Mouse (Mus musculus) embryo, embryonic 10 days (tissue): ENCODE results near the gene Gm49403.
"Not testable (repeated sequence)": the region's sequence is repeated elsewhere in the genome, so short reads cannot be mapped to it uniquely, and the experiment has no call there.

Source experiments
- DNase-seq: peaks from one replicate; pipeline ENCODE4 v3.0.0-alpha.2; 2015; ENCODE audit warnings: low spot score

Gene Gm49403

DNA sequence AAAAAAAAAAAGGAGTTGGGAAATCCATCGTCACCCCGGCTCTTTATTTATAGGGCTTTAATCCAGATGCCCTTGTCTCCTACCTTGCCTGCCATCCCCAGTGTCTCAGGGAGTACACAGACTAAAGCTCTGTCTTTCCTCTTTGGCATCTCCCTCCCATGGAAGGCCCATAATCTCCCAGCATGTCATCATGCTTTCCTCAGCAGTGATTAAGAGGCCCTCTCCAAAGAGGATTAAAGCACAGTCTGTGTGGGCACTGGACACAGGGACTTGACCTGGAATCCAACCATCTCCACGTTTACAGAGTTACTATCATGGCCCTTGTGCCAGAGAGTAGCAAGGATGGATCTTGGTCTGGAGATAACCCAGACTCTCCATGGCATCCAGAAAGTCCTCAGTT lies at the start of gene Gm49403, which contains the start of gene Lbhd1:
TSS of gene Gm49403 (plus strand) at position 315 of the 400 bp plus-strand sequence.
TSS of gene Lbhd1 (plus strand) at position 117 of the 400 bp plus-strand sequence.
- DNase-seq: no peak

DNA sequence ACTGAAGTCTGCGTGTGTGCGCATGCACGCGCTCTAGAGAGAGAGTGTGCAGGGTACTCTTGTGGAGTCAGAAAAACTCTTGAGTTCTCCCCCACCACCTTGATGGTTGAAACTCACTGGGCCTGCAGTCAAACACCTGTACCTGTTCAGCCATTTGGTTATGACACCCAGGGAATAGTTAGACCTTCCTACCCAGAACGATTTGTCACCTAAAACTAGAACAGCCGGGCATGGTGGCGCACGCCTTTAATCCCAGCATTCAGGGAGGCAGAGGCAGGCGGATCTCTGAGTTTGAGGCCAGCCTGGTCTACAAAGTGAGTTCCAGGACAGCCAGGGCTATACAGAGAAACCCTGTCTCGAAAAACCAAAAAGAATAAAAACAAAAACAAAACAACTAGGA lies 47.4 kb upstream of the Gm49403 start:
- not testable (repeated sequence) for DNase-seq

DNA sequence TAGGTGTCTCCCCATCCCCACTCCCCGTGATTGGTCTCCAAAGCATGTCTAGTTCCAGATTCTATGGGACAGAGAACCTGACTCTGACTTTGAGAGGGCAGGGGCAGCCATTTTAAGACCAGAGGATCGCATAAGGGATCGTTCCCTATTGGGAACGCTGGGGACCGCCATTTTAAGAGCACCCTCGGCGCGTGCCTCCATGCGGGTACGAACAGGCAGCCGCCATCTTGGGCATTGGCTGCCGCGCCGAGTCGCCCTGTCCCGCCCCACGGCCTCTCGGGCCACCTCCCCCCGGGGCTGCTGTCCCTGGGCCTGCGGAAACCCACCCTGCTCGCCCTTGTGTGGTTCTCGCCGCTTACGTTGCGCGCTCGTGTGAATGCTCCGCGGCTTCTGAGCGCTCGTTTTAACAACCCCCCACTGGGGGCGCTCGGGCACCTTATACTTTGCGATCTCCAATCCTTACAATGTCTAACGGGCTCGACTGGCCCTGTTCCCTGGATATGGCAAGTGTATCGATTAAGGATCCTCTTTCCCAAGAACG lies 46.4 kb upstream of the Gm49403 start, which contains the start of gene Bscl2:
TSS of gene Bscl2 (plus strand) at position 217 of the 541 bp plus-strand sequence.
- DNase-seq: peak; percentile 92

DNA sequence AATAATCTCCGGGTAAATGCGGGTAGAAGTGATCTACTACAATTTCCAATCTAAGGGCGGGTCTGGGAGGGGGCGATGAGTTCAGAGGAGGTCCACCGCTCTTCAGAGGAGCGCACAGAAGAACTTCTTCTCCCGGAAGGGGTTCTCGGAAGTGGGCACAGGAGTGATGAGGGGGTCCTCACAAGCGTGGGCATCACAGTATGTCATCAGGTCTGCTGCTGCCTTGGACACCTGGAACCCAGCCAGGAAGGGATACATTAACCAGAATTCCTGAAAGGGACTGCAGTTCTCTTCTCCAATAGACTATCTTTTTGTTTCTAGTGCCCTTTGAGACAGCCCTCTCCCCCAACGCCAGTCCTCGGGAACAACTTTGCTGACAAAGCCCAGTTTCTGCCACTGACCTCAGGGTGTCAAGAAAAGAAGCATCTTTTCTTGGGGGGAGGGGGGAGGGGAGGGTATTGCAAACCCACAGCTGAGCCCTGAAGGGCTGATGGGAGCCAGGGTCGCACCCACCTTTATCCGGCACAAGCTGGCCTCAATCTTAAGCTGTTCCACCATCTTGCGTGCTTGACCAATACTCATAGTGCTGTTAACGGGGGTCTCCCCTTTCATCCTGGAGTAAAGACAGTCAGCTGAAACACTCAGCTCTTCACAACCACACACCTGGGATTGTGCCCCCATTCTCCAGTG lies 45.5 kb upstream of the Gm49403 start:
- DNase-seq: no peak

DNA sequence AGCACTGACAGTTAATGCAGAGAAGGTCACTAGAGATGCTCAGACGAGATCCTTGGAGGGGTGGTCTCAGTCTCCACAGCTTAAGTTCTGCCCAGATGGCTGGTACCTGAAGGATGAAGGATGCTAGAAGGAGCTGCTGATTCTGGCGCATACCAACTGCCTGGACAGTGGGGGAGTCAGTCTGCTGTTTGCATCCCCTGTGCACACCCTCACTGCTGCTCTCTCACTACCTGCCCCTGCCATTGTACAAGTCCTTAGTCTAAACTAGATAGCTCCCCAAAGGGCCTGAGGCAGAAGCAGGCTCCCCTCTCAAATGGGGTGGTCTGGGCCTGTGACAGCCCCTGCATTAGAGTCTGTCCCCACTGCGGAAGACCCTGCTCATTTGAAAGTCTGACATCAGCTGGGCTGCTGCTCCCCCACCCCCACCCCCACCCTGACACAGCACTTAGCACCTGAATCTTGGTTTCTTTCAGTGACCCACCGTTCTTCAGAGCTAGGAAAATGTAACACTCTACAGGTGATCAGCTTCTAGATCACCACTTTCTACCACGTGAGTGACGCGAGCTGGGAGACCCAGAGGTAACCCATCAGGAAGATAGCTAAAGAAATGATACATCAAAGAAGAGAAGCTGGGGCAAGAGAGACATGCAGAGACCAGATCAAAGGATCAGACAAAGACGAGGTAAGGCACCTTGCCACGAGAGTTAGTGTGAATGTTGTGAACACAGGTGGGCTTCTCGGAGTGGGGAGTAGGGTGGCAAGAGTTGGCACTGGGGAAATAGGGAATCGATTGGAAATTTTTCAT lies 44.4 kb upstream of the Gm49403 start, which contains the start of gene Gng3:
TSS of gene Gng3 (minus strand) at position 92 of the 805 bp plus-strand sequence.
- peak; percentile 63 for DNase-seq

DNA sequence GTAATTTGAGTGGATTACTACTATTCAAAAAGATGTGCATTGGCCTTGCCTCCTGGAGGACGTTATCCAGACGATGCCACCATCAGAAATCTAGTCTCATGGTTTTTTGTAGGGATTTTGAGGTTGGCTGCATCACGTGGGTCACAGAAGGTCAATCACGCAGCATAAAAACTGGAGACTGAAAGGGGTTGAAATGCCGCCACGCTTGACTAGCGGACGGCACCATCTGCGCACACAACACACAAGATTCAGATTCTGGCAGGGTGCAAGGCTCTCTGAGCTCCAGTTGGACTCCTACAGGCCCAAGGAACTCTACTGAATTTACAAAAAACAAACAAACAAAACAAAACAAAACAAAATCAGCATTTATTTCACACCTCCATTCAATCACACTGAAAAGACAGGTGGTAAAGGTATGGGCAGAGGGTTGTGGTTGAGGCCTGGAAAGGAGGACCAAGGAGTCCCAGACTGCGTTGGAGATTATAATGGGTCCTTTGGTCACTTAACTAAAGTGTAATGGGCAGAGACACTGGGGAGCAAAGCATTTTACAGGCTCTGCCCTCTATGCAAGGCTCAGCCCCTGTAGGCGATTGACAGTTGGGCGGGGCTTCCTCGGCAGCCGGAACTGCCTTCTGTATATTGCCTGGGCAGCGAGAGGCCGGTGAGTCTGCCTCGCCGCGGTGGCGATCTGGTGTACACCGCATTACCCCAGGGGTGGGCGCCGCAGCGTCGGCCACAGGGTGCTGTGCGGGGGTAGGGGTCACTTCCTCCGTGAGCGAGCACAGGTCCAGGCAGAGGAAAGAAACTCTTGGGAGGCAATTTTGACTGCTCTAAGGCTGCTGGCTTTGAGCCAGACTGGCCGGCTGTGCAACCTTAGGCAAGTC lies 43.6 kb upstream of the Gm49403 start:
- peak; percentile 80 for DNase-seq

DNA sequence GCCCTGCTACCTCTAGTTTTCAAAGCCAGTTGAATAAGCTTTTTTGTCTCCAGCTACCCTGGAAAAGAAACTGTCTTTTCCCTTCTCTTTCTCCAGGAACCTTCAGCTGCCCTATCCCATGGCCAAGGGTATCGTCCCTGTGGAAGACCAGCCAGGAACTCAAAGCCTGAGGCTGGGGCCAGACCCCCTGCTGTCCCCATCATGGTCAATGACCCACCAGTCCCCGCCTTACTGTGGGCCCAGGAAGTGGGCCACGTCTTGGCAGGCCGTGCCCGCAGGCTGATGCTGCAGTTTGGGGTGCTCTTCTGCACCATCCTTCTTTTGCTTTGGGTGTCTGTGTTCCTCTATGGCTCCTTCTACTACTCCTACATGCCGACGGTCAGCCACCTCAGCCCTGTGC lies 42.7 kb upstream of the Gm49403 start:
- no peak for DNase-seq

DNA sequence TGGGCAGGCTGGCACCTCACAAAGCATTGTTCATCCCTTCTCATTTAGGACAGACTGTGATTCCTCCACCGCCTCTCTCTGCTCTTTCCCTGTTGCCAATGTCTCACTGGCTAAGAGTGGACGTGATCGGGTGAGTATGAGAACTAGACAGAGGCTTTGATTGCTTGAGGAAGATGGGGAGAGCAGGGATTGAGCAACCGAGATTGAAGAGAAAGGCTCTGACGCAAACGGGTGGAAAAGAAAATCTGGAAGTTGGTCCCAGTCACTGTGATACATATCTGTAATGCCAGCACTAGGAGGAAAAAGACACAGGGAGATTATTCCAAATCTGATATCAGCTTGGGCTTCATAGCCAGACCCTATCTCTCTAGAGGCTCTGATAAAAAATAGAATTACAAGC lies 40.8 kb upstream of the Gm49403 start:
- DNase-seq: no peak

DNA sequence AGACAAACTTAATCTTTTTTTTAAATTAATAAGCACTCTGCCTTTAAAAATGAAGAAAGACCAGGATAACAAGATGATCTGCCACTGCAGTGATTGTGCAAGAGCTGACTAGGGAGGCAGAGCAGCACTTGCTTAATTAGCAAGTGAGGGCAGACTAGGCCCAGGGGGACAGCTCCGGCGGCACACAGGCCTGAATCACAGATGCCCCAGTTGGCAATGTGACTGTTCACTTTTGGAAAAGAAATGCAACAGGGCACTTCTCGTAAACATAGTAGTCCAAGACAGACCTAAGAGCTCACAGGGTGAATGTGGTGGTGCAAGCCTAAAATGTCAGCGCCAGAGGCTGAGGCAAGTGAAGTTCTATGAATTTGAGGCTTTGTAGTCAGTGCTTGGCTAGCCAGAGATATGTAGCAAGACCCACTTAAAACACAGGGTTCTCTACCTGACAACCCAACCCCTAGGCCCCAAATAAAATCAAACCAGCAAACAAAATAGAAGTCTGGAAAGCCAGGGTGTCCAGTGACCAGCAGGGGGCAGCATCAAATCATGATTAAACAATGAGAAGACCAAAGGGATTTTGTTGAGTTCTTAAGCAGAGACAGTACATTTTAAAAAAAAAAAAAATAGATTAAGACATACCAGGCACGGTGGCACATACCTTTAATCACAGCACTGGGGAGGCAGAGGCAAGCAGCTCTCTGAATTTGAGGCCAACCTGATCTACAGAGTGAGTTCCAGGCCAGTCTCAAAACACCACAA lies 39.2 kb upstream of the Gm49403 start:
- peak; percentile 87 for DNase-seq

DNA sequence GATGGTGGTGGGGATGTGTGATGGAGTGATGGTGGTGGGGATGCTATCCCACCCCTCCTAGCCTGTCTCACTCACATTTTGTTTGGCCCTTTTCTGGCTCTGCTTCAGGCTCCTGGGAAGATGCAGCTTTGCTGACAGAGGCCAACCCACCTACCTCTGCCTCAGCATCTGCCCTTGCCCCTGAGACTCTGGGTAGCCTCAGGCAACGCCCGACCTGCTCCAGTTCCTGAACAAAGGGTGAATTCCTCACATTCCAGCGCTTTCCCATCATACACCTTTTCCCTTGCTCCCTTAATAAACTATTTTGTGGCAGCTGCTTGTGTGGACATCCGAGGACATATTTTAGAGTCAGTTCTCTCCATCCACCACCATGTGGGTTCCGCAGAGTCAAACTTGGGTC lies 35.4 kb upstream of the Gm49403 start:
- DNase-seq: no peak

DNA sequence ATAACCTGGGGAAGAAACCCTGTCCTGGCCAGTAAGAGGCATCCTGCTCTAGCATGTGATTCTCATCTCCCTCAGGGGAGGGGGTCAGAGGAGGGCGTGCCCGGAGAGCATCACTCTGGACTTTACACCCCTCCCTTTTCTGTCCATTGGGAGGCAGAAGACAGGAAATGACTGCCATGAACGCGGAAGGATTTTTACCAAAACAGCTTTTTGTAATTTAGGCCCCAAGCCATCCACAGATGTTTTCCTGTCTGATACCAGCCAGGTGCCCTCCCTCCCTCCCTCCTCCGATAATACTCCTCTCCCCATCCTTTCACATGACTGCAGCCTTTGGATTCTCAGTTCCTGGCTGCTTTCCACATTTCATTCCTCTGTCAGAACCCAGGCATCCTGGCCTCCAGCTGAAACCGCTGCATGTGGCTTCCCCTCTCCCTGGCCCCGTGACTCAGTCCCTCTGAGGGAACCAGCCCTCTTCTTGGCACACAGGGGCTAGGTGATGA lies 33.3 kb upstream of the Gm49403 start, which contains the start of gene Lrrn4cl:
TSS of gene Lrrn4cl (plus strand) at position 367 of the 500 bp plus-strand sequence.
- DNase-seq: peak; percentile 68

DNA sequence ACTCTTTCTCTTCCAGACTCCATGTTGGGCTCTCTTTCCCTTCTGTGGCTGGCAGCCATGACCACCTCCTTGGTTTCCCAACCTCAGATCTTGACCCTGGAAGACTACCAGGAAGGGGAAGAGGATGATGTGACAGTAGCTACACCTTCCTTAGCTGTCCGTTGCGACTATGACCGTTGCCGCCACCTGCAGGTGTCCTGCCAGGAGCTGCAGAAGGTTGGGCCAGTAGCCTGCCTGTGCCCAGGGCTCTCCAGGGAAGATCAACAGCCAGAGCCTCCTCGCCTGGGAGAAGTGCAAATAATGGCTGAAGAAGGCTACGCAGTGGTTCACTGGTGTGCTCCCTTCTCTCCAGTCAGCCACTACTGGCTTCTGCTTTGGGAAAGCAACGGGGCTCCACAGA lies 32.1 kb upstream of the Gm49403 start:
- no peak for DNase-seq

DNA sequence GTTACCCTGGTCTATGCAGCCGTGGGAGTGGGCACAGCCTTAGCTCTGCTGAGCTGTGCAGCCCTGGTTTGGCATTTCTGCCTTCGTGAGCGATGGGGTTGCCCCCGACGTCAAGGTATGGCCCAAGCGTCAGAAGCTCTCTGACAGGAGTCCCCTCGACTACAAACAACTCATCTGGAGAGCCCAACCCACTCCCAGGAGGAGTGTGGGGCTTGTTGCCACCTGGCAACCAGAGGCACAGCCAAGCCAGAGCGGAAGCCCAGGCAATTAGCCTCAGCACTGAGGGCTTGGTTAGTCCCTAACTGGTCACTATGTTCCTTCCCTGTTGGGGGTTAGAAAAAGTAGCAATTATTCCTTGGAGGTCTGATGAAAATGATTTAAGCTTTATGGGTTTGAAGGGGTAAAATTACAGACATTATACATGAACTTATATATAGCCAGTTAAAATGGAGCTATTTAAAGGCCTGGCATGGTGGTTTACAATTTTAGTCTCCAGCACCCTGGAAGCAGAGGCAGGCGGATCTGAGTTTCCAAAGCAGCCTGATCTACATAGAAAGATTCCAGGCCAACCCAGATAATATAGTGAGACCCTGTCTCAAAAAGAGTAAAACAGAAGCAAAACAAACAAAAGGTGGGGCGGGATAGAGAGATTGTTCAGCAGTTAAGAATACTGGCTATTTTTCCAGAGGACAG lies 31.3 kb upstream of the Gm49403 start:
- DNase-seq: no peak

DNA sequence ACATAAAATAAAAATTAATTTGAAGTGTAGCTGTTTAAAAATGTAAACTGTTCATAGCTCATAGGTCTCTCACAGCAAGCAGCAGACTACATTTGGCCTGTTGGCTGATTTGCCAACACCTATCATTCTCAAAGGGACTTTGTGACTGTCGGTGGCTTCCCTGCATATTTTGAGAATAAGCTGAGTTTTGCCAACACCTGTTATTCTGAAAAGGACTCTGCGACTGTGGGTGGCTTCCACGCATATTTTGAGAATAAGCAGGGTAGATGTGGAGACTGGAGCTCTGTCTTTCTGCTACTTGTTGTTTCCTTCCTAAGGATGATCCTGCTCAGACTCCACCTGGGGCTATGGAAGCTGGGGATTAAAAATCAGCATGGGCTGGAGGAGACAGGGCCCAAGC lies 30.6 kb upstream of the Gm49403 start:
- DNase-seq: no peak

DNA sequence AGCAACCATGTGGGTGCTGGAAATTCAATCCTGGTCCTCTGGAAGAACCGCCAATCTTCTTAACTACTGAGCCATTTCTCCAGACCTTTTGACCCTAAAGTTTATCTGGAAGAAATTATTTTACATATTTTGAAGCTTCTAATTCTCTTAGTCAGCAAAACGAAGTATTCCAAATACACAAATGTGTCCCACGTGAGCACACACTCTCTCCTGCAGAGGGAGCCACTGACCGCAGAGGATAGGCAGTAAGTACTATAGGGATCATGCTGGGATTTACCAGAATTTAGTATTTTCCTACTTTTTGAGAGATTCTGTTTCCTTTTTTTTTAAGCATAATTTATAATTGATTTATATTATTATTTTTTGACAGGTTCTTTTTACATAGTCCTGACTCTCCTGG lies 26.0 kb upstream of the Gm49403 start:
- DNase-seq: peak; percentile 65

DNA sequence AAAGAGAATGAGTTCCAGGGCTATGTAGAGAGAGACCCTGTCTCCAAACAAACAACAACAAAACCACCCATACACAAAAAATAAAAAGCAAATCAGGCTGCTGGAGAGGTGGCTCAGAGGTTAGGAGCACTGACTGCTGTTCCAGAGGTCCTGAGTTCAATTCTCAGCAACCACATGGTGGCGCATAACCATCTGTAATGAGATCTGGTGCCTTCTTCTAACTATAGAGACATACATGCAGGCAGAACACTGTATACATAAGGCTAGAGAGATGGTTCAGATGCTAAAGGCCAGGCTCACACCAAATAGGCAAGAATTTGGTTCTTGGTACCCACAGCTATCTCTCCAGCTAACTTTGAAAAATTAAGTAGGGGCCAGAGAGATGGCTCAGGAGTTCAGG lies 24.7 kb upstream of the Gm49403 start:
- peak; percentile 41 for DNase-seq

DNA sequence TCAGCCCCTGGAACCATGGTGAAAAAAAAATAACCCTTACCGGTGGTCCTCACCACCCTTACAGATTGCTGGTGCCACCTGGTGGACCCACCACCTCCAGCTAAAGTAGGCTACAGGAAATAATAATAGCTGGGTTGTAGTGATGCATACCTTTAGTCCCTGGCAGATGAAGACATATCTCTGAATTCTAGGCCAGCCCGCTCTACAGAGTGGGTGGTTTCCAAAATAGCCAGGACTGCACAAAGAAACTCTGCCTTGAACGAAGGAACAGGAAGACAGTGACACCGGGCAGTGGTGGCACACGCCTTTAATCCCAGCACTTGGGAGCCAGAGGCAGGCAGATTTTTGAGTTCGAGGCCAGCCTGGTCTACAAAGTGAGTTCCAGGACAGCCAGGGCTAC lies 19.5 kb upstream of the Gm49403 start:
- DNase-seq: no peak

DNA sequence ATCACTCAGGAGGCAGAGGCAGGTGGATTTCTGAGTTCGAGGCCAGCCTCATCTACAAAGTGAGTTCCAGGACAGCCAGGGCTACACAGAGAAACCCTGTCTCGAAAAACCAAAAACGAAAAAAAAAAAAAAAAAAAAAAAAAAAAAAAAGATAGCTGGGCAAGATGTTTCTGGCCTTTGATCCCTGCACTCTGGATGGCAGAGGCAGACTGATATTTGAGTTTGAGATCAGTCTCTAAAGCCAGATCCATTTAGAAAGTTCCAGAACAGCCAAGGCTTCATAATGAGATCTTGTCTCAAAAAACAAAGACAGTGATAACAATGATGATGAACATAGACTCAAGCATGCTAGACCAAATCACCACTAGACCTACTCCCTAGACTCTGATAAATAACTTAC lies 13.3 kb upstream of the Gm49403 start:
- not testable (repeated sequence) for DNase-seq

DNA sequence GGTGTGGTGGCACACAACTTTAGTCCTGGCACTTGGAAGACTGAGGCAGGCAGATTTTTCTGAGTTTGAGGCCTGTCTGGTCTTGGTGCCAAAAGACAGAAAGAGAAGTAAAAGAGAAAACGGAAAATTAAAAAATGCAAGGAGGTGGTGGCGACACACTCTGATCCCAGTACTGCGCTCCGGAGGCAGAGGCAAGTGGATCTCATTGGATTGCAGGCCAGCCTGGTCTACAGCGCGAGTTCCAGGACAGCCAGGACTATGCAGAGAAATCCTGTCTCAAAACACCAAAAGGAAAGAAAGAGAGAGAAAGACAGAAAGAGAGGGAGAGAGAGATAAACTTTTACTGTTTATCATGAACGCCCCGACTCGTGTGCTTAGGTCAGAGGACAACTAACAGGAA lies 12.9 kb upstream of the Gm49403 start:
- no peak for DNase-seq
